Mouse (Mus musculus) macrophage (primary cell): ENCODE measurements at regions not wholly inside any gene's neighbourhood (a gene's known extent, or its start where the extent isn't known, plus 50 kb on each side); places are given as distances from the start of the nearest gene placed in this dataset.

Source experiments
- H3K27ac ChIP-seq: fragments of 350-480 bp; formaldehyde crosslinking; 2 replicates; pipeline ENCODE4 v1.9.0; 2021
- H3K36me3 ChIP-seq: fragments of 350-480 bp; formaldehyde crosslinking; 2 replicates; pipeline ENCODE4 v1.9.0; 2021; ENCODE audit errors: inconsistent target
- H3K4me3 ChIP-seq: fragments of 350-480 bp; formaldehyde crosslinking; 2 replicates; pipeline ENCODE4 v1.9.0; 2021; ENCODE audit errors: inconsistent target
- H3K79me2 ChIP-seq: fragments of 350-480 bp; formaldehyde crosslinking; 2 replicates; pipeline ENCODE4 v1.9.0; 2021; ENCODE audit errors: inconsistent target
- WGBS: methylation state at CpG from one replicate; pipeline ENCODE4 v1.1.7; 2026; ENCODE audit warnings: inconsistent platforms; ENCODE audit not compliant: missing documents; 5-methylcytosine and 5-hydroxymethylcytosine counted together

GRCm38 (mm10) chr3:149184136-149184551 is 193.8 kb upstream of the Adgrl2 start:
- Histone ChIP-seq H3K36me3 (no peaks in the 10 kb centered on the region), H3K79me2 (no peaks in the 10 kb centered on the region)
- WGBS = 67% methylated on average over 12 of the region's 12 CpGs

DNA sequence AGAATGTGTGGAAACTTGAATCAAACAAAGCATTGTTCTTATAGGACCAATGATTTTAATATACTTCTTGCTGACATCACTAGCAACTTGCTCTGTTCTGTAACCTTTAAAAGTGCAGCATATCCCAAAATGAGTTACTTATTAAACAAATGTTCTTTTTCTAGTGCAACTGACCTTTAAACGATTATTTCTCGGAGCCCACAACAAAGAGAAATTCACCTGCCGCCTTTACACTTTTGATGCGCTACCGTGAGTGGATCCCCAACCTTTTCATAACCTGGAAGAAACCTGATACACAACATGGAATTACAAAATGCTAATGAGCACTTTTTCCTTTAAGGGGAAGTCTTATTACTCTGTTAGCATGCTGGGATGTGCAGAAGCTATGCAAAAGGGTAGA is 191.7 kb upstream of the Adgrl2 start:
- WGBS = 95% methylated on average over 5 of the region's 5 CpGs
- no peaks in the 10 kb centered on the region for H3K36me3 ChIP-seq
- no peak overlapping the region for H3K4me3 ChIP-seq
- no peak overlapping the region for H3K27ac ChIP-seq
- no peaks in the 10 kb centered on the region for H3K79me2 ChIP-seq

More at GRCm38 (mm10) chr3:149184136-149184551, 193.8 kb upstream of the Adgrl2 start:
- Histone ChIP-seq H3K4me3 (no peak overlapping the region), H3K27ac (no peak overlapping the region)

DNA sequence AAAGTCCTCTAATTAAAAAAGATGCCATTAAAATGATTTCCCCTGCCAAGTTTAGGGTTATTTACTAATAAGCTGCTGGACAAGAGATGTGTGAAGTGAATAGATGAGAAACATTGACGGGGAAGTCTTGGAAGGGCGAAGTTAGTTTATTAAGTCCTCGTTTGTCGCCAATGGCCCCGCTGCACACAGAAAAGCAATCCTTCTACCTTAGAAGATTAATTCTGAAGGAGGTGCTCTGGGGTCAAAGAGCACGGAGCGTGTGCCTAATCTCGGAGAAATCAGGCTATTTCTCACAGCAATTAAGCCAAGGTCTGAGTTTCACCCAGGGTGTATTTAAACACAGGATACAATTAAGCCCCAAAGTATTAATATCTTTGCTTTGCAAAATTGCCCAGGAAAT is 189.8 kb upstream of the Adgrl2 start:
- Histone ChIP-seq H3K79me2 (no peaks in the 10 kb centered on the region), H3K36me3 (no peaks in the 10 kb centered on the region), H3K27ac (no peak overlapping the region), H3K4me3 (no peak overlapping the region)
- 95% methylated on average over 8 of the region's 8 CpGs for WGBS

GRCm38 (mm10) chr3:149179486-149180116 is 189.2 kb upstream of the Adgrl2 start:
- 92% methylated on average over 11 of the region's 11 CpGs for WGBS
- Histone ChIP-seq H3K4me3 (no peak overlapping the region), H3K36me3 (no peaks in the 10 kb centered on the region), H3K79me2 (no peaks in the 10 kb centered on the region), H3K27ac (no peak overlapping the region)

- Histone ChIP-seq H3K4me3 (no peak overlapping the region), H3K79me2 (no peaks in the 10 kb centered on the region), H3K27ac (no peak overlapping the region), H3K36me3 (no peaks in the 10 kb centered on the region)
- whole genome bisulfite sequencing = 96% methylated on average over 3 of the region's 3 CpGs
Measured at GRCm38 (mm10) chr3:149178891-149179290, 188.5 kb upstream of the Adgrl2 start.

GRCm38 (mm10) chr3:149174689-149175390 is 184.5 kb upstream of the Adgrl2 start:
- H3K36me3 ChIP-seq = no peaks in the 10 kb centered on the region
- WGBS = 96% methylated on average over 11 of the region's 11 CpGs
- H3K27ac ChIP-seq = no peak overlapping the region
- H3K4me3 ChIP-seq = no peak overlapping the region
- H3K79me2 ChIP-seq = no peaks in the 10 kb centered on the region

- no peak overlapping the region for H3K4me3 ChIP-seq
- 15% methylated on average over 10 of the region's 10 CpGs for WGBS
Measured at GRCm38 (mm10) chr3:149173537-149173936, 183.2 kb upstream of the Adgrl2 start.

DNA sequence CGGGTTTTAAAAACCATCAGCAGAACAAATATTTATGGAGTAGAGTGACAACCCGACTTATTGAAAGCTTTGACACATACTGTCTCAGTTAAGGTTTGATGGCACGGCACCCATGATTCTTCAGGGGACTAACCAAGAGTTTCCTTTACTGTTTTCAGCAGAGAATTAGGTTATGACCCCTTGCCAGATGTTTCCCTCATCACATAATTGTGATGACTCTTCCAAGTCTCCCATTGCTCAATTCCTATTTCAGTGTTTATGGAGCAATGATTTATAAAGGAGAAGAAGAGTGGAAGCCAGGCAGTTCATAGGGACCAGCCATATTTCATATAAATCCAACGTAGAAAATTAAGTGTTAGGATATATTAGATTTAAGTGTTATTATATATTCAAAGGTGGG is 181.4 kb upstream of the Adgrl2 start:
- Histone ChIP-seq H3K36me3 (no peaks in the 10 kb centered on the region), H3K79me2 (no peaks in the 10 kb centered on the region), H3K27ac (no peak overlapping the region), H3K4me3 (no peak overlapping the region)
- WGBS = 100% methylated on average over 4 of the region's 4 CpGs

More at GRCm38 (mm10) chr3:149173537-149173936, 183.2 kb upstream of the Adgrl2 start:
- H3K79me2 ChIP-seq = no peaks in the 10 kb centered on the region
- H3K36me3 ChIP-seq = no peaks in the 10 kb centered on the region
- H3K27ac ChIP-seq = no peak overlapping the region

DNA sequence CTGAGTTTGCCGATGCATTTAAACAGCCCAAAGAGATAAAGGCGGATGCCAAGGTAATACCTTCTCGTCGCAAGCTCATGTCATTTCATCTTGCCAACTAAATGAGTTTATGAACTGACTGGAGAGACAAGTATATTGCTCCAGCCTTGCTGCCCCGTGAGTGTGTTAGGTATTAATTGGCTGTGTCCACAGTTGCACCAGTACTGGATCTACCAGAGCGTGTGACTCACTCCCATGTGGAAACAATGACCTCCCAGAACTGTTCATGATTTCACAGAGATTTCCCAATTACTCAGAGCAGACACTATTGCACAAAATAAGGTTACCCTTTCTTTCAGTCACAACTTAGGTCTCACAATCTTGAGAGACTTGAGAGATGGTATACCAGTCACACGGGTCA is 179.8 kb upstream of the Adgrl2 start:
- Histone ChIP-seq H3K27ac (no peak overlapping the region), H3K79me2 (no peaks in the 10 kb centered on the region)
- WGBS = 76% methylated on average over 7 of the region's 7 CpGs

GRCm38 (mm10) chr3:149169442-149169841 is 179.1 kb upstream of the Adgrl2 start:
- H3K79me2 ChIP-seq = no peaks in the 10 kb centered on the region
- no peak overlapping the region for H3K4me3 ChIP-seq
- H3K36me3 ChIP-seq = no peaks in the 10 kb centered on the region
- no peak overlapping the region for H3K27ac ChIP-seq
- 90% methylated on average over 12 of the region's 12 CpGs for WGBS

More for the DNA sequence above, 179.8 kb upstream of the Adgrl2 start:
- no peaks in the 10 kb centered on the region for H3K36me3 ChIP-seq
- H3K4me3 ChIP-seq = no peak overlapping the region

- Histone ChIP-seq H3K27ac (no peak overlapping the region), H3K36me3 (no peaks in the 10 kb centered on the region), H3K4me3 (no peak overlapping the region), H3K79me2 (no peaks in the 10 kb centered on the region)
- 90% methylated on average over 3 of the region's 3 CpGs for WGBS
Measured at GRCm38 (mm10) chr3:149167997-149168396, 177.6 kb upstream of the Adgrl2 start.

GRCm38 (mm10) chr3:149164804-149165203 is 174.4 kb upstream of the Adgrl2 start:
- Histone ChIP-seq H3K27ac (no peak overlapping the region), H3K36me3 (no peaks in the 10 kb centered on the region), H3K79me2 (no peaks in the 10 kb centered on the region), H3K4me3 (no peak overlapping the region)
- WGBS = 94% methylated on average over 4 of the region's 4 CpGs

- Histone ChIP-seq H3K27ac (no peak overlapping the region), H3K4me3 (no peak overlapping the region), H3K79me2 (no peaks in the 10 kb centered on the region), H3K36me3 (no peaks in the 10 kb centered on the region)
- WGBS = 90% methylated on average over 6 of the region's 6 CpGs
Measured at GRCm38 (mm10) chr3:149163591-149163990, 173.2 kb upstream of the Adgrl2 start.

GRCm38 (mm10) chr3:149160833-149161232 is 170.5 kb upstream of the Adgrl2 start:
- no peaks in the 10 kb centered on the region for H3K79me2 ChIP-seq
- 97% methylated on average over 11 of the region's 11 CpGs for WGBS

GRCm38 (mm10) chr3:149157381-149157780 is 167.0 kb upstream of the Adgrl2 start:
- H3K79me2 ChIP-seq = no peaks in the 10 kb centered on the region
- H3K4me3 ChIP-seq = no peak overlapping the region
- WGBS = 91% methylated on average over 8 of the region's 8 CpGs
- H3K36me3 ChIP-seq = no peaks in the 10 kb centered on the region
- H3K27ac ChIP-seq = no peak overlapping the region

More at GRCm38 (mm10) chr3:149160833-149161232, 170.5 kb upstream of the Adgrl2 start:
- Histone ChIP-seq H3K27ac (no peak overlapping the region), H3K4me3 (no peak overlapping the region), H3K36me3 (no peaks in the 10 kb centered on the region)
